Mouse (Mus musculus) ES-Bruce4 (cell line): ENCODE data around the gene Tnni3k.

Source experiments
- CTCF ChIP-seq: IDR thresholded peaks from one replicate; pipeline ENCODE4 v1.8.1; 2011; ENCODE audit warnings: low read depth, low read length
- POLR2A ChIP-seq: IDR thresholded peaks from one replicate; pipeline ENCODE4 v1.8.1; 2011; ENCODE audit warnings: low read length; ENCODE audit not compliant: insufficient read depth

- TF ChIP-seq CTCF = no peak
- no peak for TF ChIP-seq POLR2A
Observed at GRCm38 (mm10) chr3:154880536-154880939, 174.7 kb downstream of the Tnni3k start.
